Mouse (Mus musculus) embryo, embryonic 10 days (tissue): Measurements from ENCODE around the gene Dock2.

Source experiments
- DNase-seq: peaks from one replicate; pipeline ENCODE4 v3.0.0-alpha.2; 2015; ENCODE audit warnings: low spot score

Dock2 gene

DNA sequence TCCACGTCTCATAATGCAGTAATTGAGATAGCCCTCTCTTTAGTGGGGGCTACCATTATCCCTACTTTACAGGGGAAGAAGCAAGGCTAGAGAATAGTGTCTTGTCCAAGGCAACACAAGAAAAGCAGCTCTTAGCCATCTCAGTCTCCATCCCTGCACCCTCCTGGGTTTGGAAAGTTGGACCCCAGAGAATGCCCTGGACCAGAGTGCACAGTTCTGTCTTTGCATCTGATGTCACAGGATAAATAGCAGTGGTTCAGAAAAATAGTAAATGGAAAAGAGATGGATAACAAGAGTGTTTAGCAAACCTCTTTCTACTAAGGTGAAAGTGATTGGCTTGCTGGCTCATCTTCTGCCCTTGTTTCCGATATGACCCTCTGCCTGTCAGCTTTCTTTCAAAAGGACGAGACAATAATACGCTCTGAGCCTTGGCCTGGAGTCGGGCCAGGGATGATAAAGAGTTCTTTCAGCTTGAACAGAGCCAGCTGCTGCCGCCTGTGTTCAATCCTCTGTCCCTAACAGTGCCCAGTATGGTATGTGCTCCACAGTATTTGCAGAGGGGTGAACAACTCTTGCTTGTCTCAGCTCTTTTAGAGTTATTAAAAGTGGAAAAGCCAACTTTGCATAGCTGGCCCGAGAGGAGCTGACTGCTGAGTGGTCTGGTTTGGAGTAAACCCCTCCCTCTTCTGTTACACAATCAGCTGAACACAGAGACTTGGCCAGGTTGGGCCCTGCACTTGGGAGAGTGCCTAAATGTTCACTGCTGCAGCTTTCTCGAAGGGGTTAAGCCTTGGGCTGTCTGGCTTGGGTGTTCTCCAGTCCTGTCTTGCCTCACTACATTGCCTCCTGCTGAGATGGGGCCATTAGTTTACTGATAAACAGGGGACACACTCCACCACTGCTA lies 602.2 kb downstream of the Dock2 start:
- peak; percentile 14 for DNase-seq

DNA sequence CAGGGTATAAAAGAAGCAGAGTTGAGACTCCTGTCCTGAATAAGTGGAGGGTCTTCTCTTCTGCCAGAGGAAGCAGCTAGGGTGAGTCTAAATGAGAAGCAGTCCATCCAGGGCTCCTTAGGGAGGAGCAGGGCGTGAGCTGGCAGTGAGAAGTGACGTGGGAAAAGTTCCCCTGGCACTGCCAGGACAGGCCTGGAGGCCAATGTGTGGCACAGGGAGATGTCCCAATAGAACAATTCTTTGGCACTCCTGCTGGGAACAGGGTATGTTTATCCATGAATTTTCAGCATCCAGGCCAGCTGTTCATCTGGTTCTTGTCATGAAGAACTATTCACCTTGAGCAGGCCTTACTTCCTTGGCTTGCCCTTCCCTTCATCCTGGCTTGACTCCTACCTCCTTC lies 604.9 kb downstream of the Dock2 start:
- no peak for DNase-seq
